Mouse (Mus musculus): ENCODE results near the gene Cmah. TPM values are rescaled to one million over a fixed set of nuclear protein-coding genes. Genes with fewer than 3 reads are reported as not detected.

Gene Cmah
- total RNA-seq, 2 experiments from 2014 or later: 3.0 to 3.7 TPM

Other genes with a start within 250 kb of the Cmah start
- 1 to 10 TPM; 7.1 to 9.5 TPM for gene Carmil1, start 46.6 kb upstream of the Cmah start, total RNA-seq (2021)

Data from heart, postnatal 36 days (tissue).